In the genomic region with DNA sequence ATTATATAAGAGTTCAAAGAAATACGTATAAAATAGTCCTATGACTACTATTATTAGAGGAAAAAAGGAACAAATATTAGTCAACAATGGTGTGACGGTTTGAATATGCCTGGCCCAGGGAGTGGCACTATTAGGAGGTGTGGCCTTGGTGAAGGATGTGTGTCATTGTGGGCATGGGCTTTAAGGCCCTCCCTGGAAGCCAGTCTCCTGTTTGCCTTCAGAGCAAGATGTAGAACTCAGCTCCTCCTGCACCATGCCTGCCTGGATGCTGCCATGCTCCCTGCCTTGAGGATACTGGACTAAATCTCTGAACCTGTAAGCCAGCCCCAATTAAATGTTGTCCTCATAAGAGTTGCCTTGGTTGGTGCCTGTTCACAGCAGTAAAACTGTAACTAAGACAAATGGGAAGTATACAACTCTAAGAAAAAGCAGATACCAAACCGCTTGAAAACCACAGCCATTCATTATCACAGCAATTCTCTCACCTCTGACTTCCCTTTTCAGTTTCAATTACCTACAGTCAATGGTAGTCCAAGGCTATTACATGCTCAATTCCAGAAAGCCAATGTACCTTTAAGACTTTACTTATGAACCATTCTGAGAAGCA, we compare ENCODE assay signal across 17 mouse cellular contexts. TPM values are rescaled to one million over a fixed set of nuclear protein-coding genes. Genes with fewer than 3 reads are reported as not detected.
DNase-seq lines count a peak whose midpoint lies in the region; TF ChIP-seq lines count a peak whose summit lies in the region.
"Had no signal": no experiment of that assay in that cellular context is flagged by ENCODE, and none has a peak within 500 bp of the region (broad histone marks: within the 10 kb centered on the region; RNA-seq: fewer than 3 reads in every experiment).

No protein-coding gene starts in this region.

- in situ Hi-C loops in CH12.LX (cut with MboI; ENCODE audit: low pct_ligation_motif_present, low pct_unique_long_range_greater_than_20kb, low sequenced_read_pairs), result no loop called here

- no peaks in the 10 kb centered on the region for H3K9me3 ChIP-seq in CH12.LX (replicated peaks; ENCODE audit: low read length)
- H3K9me3 ChIP-seq: heart, embryonic 10.5 days; hindbrain, embryonic 12.5 days; lung, embryonic 15.5 days had no signal

- 91% methylated on average over 3 of the region's 3 CpGs for WGBS in cerebellum, adult 2 months

- peaks cover 3 to 22% of the 10 kb centered on the region in 2 experiments; a peak in 3 of 4 replicates for H3K4me1 ChIP-seq in CH12.LX (ENCODE audit: control insufficient read depth in 1 of 2, insufficient read depth in 2 of 2)
- no peaks in the 10 kb centered on the region for H3K4me1 ChIP-seq in cerebellum, adult 2 months (ENCODE audit: control insufficient read depth, insufficient read depth, low read length)

- H3K4me2 ChIP-seq in CH12.LX (ENCODE audit: insufficient read depth, low read depth, poor library complexity, severe bottlenecking), result peak overlapping the region; percentile 7; the same call in 1 of the 2 replicates
- H3K4me2 ChIP-seq: hindbrain, embryonic 12.5 days; lung, embryonic 15.5 days had no signal

- no peak for TF ChIP-seq POLR2A in CH12.LX (IDR thresholded peaks at IDR 0.05; ENCODE audit: low read depth, low read length)
- TF ChIP-seq POLR2A in cerebellum, adult 2 months (IDR thresholded peaks at IDR 0.05; ENCODE audit: borderline replicate concordance, insufficient read depth, low read length), result no peak

- no peak overlapping the region for H3K4me3 ChIP-seq in CH12.LX (replicated peaks in 1 of 3; ENCODE audit: low read depth in 2 of 3, low read length in 2 of 3, poor library complexity in 1 of 3)
- H3K4me3 ChIP-seq in cerebellum, adult 2 months (replicated peaks; ENCODE audit: insufficient read depth, low read depth, low read length), result no peak overlapping the region
- H3K4me3 ChIP-seq: heart, embryonic 10.5 days; hindbrain, embryonic 12.5 days; lung, embryonic 15.5 days had no signal

- peaks cover 12% of the 10 kb centered on the region for H3K27me3 ChIP-seq in CH12.LX (replicated peaks)
- no peaks in the 10 kb centered on the region for H3K27me3 ChIP-seq in cerebellum, adult 2 months (ENCODE audit: control insufficient read depth, insufficient read depth, low read length)
- H3K27me3 ChIP-seq: hindbrain, embryonic 12.5 days; lung, embryonic 15.5 days had no signal

- no peak for TF ChIP-seq RAD21 in CH12.LX (IDR thresholded peaks at IDR 0.05; ENCODE audit: low read depth, low read length)

- no peaks in the 10 kb centered on the region for H3K79me2 ChIP-seq in CH12.LX (replicated peaks; ENCODE audit: control insufficient read depth, extremely low read depth, insufficient read depth, poor library complexity, severe bottlenecking)

- peak; percentile 68 for DNase-seq in 416B (ENCODE audit: low read depth)
- peak; percentile 29 for DNase-seq in CH12.LX (ENCODE audit: extremely low read depth)
- DNase-seq in liver, result peak; percentile 40
- DNase-seq in monocyte, adult 2 months (ENCODE audit: low read depth in 1 of 2, low spot score in 2 of 2), result peak; percentile 32 to 46
- DNase-seq in cerebellum, adult 2 months, result no peak
- no peak for DNase-seq in gastrocnemius, postnatal 4 days (ENCODE audit: low spot score in 2 of 2)
- no peak for DNase-seq in urinary bladder, postnatal 25 days (ENCODE audit: low spot score)
- DNase-seq: cerebellum, postnatal 36 days; kidney, adult 9 months; thymus, postnatal 4 days had no signal

- TF ChIP-seq EP300 in CH12.LX (IDR thresholded peaks at IDR 0.05; ENCODE audit: low read length), result peak; percentile 59; the same call in 1 of the 2 replicates

- H3K9ac ChIP-seq in CH12.LX (ENCODE audit: insufficient read depth, low read depth), result no peak overlapping the region
- H3K9ac ChIP-seq: hindbrain, embryonic 12.5 days; lung, embryonic 15.5 days had no signal

- dilution Hi-C loops in CH12.LX (cut with MboI; ENCODE audit: extremely low pct_ligation_motif_present, extremely low pct_unique_long_range_greater_than_20kb, low sequenced_read_pairs), result no loop called here

- no peak for TF ChIP-seq CTCF in CH12.LX (conservative IDR thresholded peaks at IDR 0.05 in 1 of 2, IDR thresholded peaks at IDR 0.05 in 1 of 2; ENCODE audit: low read depth in 2 of 2, low read length in 2 of 2)
- no peak for TF ChIP-seq CTCF in cerebellum, adult 2 months (IDR thresholded peaks at IDR 0.05; ENCODE audit: borderline replicate concordance, insufficient read depth, low read depth, low read length)

- H3K27ac ChIP-seq in CH12.LX (ENCODE audit: insufficient read depth, low read depth), result no peak overlapping the region
- no peak overlapping the region for H3K27ac ChIP-seq in cerebellum, adult 2 months (ENCODE audit: insufficient read depth, low read length)
- H3K27ac ChIP-seq: heart, embryonic 10.5 days; hindbrain, embryonic 12.5 days; lung, embryonic 15.5 days had no signal

- H3K36me3 ChIP-seq in CH12.LX (replicated peaks in 1 of 2; ENCODE audit: control insufficient read depth in 1 of 2, insufficient read depth in 1 of 2, low read length in 1 of 2), result no peaks in the 10 kb centered on the region
- H3K36me3 ChIP-seq: heart, embryonic 10.5 days; lung, embryonic 15.5 days had no signal

TF ChIP-seq in CH12.LX, 34 proteins besides CTCF, POLR2A, EP300 and RAD21:
- TF ChIP-seq MAFK (IDR thresholded peaks at IDR 0.05; ENCODE audit: insufficient replicate concordance, low read length), result peak; percentile 83
- no peak for TF ChIP-seq TCF12 (IDR thresholded peaks at IDR 0.05; ENCODE audit: low read depth, low read length)
- TF ChIP-seq IRF4 (IDR thresholded peaks at IDR 0.05; ENCODE audit: low read depth, low read length), result peak; percentile 82

RNA-seq across cellular contexts. Expression of gene Gpsm2, which starts 4.1 kb away (rescaled TPM):
- total RNA-seq in CH12.LX (2012; rRNA removed) (8.5 and 9.7 TPM in 2 replicates), CH12.LX (2014; rRNA removed) (10.4 TPM in 2 replicates)
- polyA plus RNA-seq in CH12.LX (2012; ENCODE audit: insufficient read length, low read depth), result 7.5 and 11.2 TPM in 2 replicates
- polyA plus RNA-seq in cerebellum, adult 2 months (2012; rRNA removed), result 7.8 and 9.3 TPM in 2 replicates
- total RNA-seq in gastrocnemius, postnatal 4 days (2021), result 10 to 100 TPM; 32.0 to 37.6 TPM

RNA-seq across cellular contexts. Expression of gene Aknad1, which starts 21.5 kb away (rescaled TPM):
- total RNA-seq in CH12.LX (2012; rRNA removed) (not detected in 2 replicates), CH12.LX (2014; rRNA removed) (not detected in 2 replicates)
- not detected in 2 replicates for polyA plus RNA-seq in CH12.LX (2012; ENCODE audit: insufficient read length, low read depth)
- polyA plus RNA-seq in cerebellum, adult 2 months (2012; rRNA removed), result not detected in 2 replicates
- 1 to 10 TPM; 1.2 to 1.3 TPM for total RNA-seq in gastrocnemius, postnatal 4 days (2021)
- total RNA-seq: adrenal gland, adult 18-20 months; layer of hippocampus, adult 8-10 months; left cerebral cortex, postnatal 36 days; midbrain, postnatal 0 days had no signal
- polyA plus RNA-seq: heart, embryonic 10.5 days; midbrain, postnatal 0 days had no signal

Comparison
In these comparisons a context has a peak if more than half of its experiments do, and no peak if none do; other contexts are left out.
1. DNase-seq: peak in 416B (single experiment), CH12.LX (single experiment), liver (single experiment) and monocyte, adult 2 months (2 of 2); none in cerebellum, adult 2 months (0 of 2), gastrocnemius, postnatal 4 days (0 of 2) and urinary bladder, postnatal 25 days (single experiment).